Mouse (Mus musculus) liver, postnatal 0 days (tissue): ENCODE measurements around the gene Arsg. TPM values are rescaled to one million over a fixed set of nuclear protein-coding genes. Genes with fewer than 3 reads are reported as not detected.

Experiments
- ATAC-seq: fragments of 200-750 bp; cut with Nextera tagmentation; 2 replicates; pipeline ENCODE4 v1.8.0; 2017; ENCODE audit warnings: mild to moderate bottlenecking, moderate library complexity
- DNase-seq: peaks from one replicate; pipeline ENCODE4 v3.0.0-alpha.2; 2016
- H3K27ac ChIP-seq: fragments of 300-500 bp; sonication (generic); 2 replicates; pipeline ENCODE4 v1.5.1; 2014; ENCODE audit warnings: antibody characterized with exemption, moderate library complexity, mild to moderate bottlenecking, low read depth
- H3K27me3 ChIP-seq: fragments of 300-500 bp; sonication (generic); 2 replicates; pipeline ENCODE4 v1.6.1; 2014; ENCODE audit warnings: low read length, control low read depth, mixed read lengths; ENCODE audit not compliant: insufficient read depth
- H3K36me3 ChIP-seq: fragments of 300-500 bp; sonication (generic); replicated peaks from 2 replicates; pipeline ENCODE4 v1.6.1; 2014; ENCODE audit warnings: mild to moderate bottlenecking, control low read depth, low read length, moderate library complexity, mixed read lengths; ENCODE audit not compliant: insufficient read depth
- H3K4me1 ChIP-seq: fragments of 300-500 bp; sonication (generic); 2 replicates; pipeline ENCODE4 v1.6.1; 2014; ENCODE audit warnings: antibody characterized with exemption, mild to moderate bottlenecking, control low read depth; ENCODE audit not compliant: insufficient read depth
- H3K4me2 ChIP-seq: fragments of 300-500 bp; sonication (generic); 2 replicates; pipeline ENCODE4 v1.6.1; 2014; ENCODE audit warnings: low read depth, mild to moderate bottlenecking, low read length, moderate library complexity, mixed read lengths
- H3K4me3 ChIP-seq: fragments of 300-500 bp; sonication (generic); 2 replicates; pipeline ENCODE4 v1.5.1; 2014; ENCODE audit warnings: low read depth, low read length
- H3K9ac ChIP-seq: fragments of 300-500 bp; sonication (generic); replicated peaks from 2 replicates; pipeline ENCODE4 v1.6.1; 2014; ENCODE audit warnings: mild to moderate bottlenecking, moderate library complexity
- H3K9me3 ChIP-seq: fragments of 300-500 bp; sonication (generic); 2 replicates; pipeline ENCODE4 v1.6.1; 2016; ENCODE audit warnings: mild to moderate bottlenecking, control low read depth, low read length, mixed read lengths
- CTCF ChIP-seq: sonication (generic); IDR thresholded peaks from 2 replicates; pipeline ENCODE4 v1.5.1; 2016; ENCODE audit warnings: antibody characterized with exemption, low read depth
- EP300 ChIP-seq: IDR thresholded peaks from 2 replicates; pipeline ENCODE4 v1.6.1; 2016; ENCODE audit warnings: antibody characterized with exemption, low read depth, mild to moderate bottlenecking
- WGBS: fragments of 180-500 bp; shearing (Covaris S2); extraction: QIAGEN DNeasy Blood & Tissue Kit; methylation state at CpG from one replicate; pipeline ENCODE4 v1.1.7; 2014; ENCODE audit not compliant: insufficient replicate concordance; 5-methylcytosine and 5-hydroxymethylcytosine counted together
- polyA plus RNA-seq: library from polyadenylated mRNA; unstranded; fragments of >200 nt; fragmentation: Nextera tagmentation; extraction: Ambion mirVana; gene quantifications from 2 replicates; pipeline ENCODE4 v1.2.1, GENCODE M21; 2015

Arsg gene
- polyA plus RNA-seq, 1 experiment from 2014 or later, result 13.1 TPM

GRCm38 (mm10) chr11:109610046-109610794, 137.0 kb downstream of the Arsg start:
- Histone ChIP-seq H3K27ac (peak overlapping the region; percentile 95), H3K27me3 (no peaks in the 10 kb centered on the region), H3K4me3 (peak overlapping the region; percentile 87), H3K9ac (peak overlapping the region; percentile 87), H3K9me3 (no peaks in the 10 kb centered on the region), H3K4me2 (peak overlapping the region; percentile 93), H3K4me1 (peaks cover 24% of the 10 kb centered on the region), H3K36me3 (0 out of 2 replicates have a peak, but pooled peaks cover 5% of the 10 kb centered on the region)
- ATAC-seq, result no peak
- no peak for TF ChIP-seq EP300
- TF ChIP-seq CTCF, result no peak
- 25% methylated on average over 9 of the region's 9 CpGs for WGBS
- DNase-seq, result no peak

DNA sequence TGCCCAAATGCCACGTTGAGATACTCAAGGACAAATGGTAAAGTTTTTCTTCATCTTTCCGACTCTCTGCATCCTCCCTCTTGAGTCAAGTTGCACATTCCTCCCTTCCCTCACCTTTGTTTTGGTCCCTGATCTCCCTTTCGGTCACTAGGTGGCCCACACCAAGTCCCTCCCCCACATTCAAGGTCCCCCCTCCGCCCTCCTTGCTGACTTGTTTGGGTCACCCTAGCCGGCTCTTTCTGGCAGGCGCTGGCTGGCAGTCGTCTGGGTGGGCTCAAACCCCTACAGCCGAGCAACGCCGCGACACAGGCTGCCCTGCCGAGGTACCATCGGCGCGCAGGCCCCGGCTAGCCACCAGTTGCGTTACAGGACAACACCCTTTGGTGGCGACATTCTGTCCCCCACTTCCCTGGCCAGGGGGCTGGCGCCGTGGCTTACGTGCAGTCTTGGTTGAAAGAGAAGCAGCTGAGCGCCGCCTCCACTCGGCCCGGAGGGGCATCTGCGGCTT, 137.7 kb downstream of the Arsg start:
- ATAC-seq (peak; percentile 17), DNase-seq (no peak)
- WGBS, result under 1% methylated on average over 26 of the region's 26 CpGs

DNA sequence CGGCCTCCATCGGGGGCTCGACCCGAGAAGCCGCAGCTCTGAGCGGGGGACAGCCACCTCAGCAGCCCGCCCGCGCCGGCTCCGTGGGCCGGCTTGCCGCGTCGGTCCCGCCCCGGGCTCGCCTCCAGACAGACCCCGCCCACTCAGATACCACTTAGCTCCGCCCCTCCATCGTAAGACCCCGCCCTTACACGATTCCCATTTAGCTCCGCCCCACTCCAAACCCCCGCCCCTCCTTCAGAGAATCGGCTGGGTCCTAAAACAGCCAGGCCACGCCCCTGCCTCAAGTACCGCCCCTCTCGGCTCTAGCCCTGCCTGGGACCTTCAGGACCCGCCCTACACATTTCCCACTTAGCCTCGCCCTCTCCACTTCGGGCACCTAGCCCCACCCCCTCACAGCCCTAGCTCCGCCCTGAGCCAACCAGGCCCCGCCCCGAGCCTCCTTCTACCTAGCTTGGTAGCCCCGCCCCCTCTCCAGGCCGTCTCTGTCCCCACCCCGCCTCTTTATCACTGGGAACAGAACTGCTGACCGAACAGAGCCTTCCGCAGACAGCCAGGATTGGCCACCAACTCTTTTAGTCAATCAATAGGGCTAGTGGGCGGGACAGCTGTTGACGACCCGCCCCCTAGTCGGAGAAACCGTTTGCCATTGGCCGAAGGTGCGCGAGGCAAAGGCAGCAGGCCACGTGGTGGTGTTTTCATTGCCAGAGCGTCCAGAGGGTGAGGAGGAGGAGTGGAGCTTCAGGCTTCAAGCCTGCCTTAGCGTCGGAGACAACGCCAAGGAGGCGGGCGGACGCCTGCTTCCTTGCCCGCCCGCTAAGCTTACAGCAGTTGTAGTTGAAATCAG, 138.4 kb downstream of the Arsg start, which contains the start of gene Wipi1:
TSS of gene Wipi1 (minus strand) at position 665 of the 847 bp plus-strand sequence.
- no peaks in the 10 kb centered on the region for H3K9me3 ChIP-seq
- H3K27me3 ChIP-seq, result no peaks in the 10 kb centered on the region
- TF ChIP-seq CTCF (no peak), EP300 (peak; percentile 40; the same call in 1 of the 2 replicates)
- H3K4me2 ChIP-seq, result peak within 1 kb of the TSS; percentile 93
- peak within 1 kb of the TSS; percentile 87 for H3K4me3 ChIP-seq
- H3K9ac ChIP-seq, result peak within 1 kb of the TSS; percentile 87
- no peaks in the 10 kb centered on the region for H3K36me3 ChIP-seq
- DNase-seq, result peak; percentile 100
- ATAC-seq, result peak; percentile 91
- peaks cover 32% of the 10 kb centered on the region for H3K4me1 ChIP-seq
- peak within 1 kb of the TSS; percentile 95 for H3K27ac ChIP-seq
- 1% methylated on average over 45 of the region's 58 CpGs for WGBS

More for the DNA sequence above, 137.7 kb downstream of the Arsg start:
- Histone ChIP-seq H3K4me2 (peak overlapping the region; percentile 93), H3K36me3 (no peaks in the 10 kb centered on the region), H3K27me3 (no peaks in the 10 kb centered on the region), H3K9me3 (no peaks in the 10 kb centered on the region), H3K4me1 (peaks cover 26% of the 10 kb centered on the region), H3K9ac (peak overlapping the region; percentile 87), H3K4me3 (peak overlapping the region; percentile 87), H3K27ac (peak overlapping the region; percentile 95)
- TF ChIP-seq EP300 (no peak), CTCF (peak; percentile 48)

GRCm38 (mm10) chr11:109612871-109613529, 139.8 kb downstream of the Arsg start:
- WGBS, result 36% methylated on average over 7 of the region's 7 CpGs
- Histone ChIP-seq H3K9ac (peak overlapping the region; percentile 19; the same call in 1 of the 2 replicates), H3K36me3 (no peaks in the 10 kb centered on the region), H3K9me3 (no peaks in the 10 kb centered on the region), H3K4me3 (peak overlapping the region; percentile 28), H3K4me2 (peak overlapping the region; percentile 93), H3K4me1 (peaks cover 35% of the 10 kb centered on the region), H3K27ac (peak overlapping the region; percentile 95), H3K27me3 (no peaks in the 10 kb centered on the region)
- DNase-seq (peak; percentile 23), ATAC-seq (no peak)
- TF ChIP-seq CTCF (no peak), EP300 (peak; percentile 96)

- TF ChIP-seq EP300 (no peak), CTCF (no peak)
- Histone ChIP-seq H3K4me2 (peak overlapping the region; percentile 93), H3K27me3 (no peaks in the 10 kb centered on the region), H3K4me1 (peaks cover 19% of the 10 kb centered on the region), H3K9me3 (no peaks in the 10 kb centered on the region), H3K36me3 (no peaks in the 10 kb centered on the region), H3K4me3 (peak overlapping the region; percentile 28), H3K9ac (peak overlapping the region; percentile 8; the same call in 1 of the 2 replicates), H3K27ac (peak overlapping the region; percentile 61)
- ATAC-seq, result no peak
- no peak for DNase-seq
- 41% methylated on average over 9 of the region's 9 CpGs for WGBS
Observed at GRCm38 (mm10) chr11:109615286-109615685, 142.1 kb downstream of the Arsg start.
